Mouse (Mus musculus): ENCODE data around the gene Abcc8. TPM values are rescaled to one million over a fixed set of nuclear protein-coding genes. Genes with fewer than 3 reads are reported as not detected.
"Not testable (repeated sequence)": the region's sequence is repeated elsewhere in the genome, so short reads cannot be mapped to it uniquely, and the experiment has no call there.

Gene Abcc8
- polyA plus RNA-seq, 1 experiment from 2014 or later: 1.8 TPM

- ATAC-seq: no peak
- H3K4me2 ChIP-seq (replicated peaks; ENCODE audit: low read depth): no peak overlapping the region
- no peak overlapping the region for H3K9ac ChIP-seq (ENCODE audit: low read depth, low read length)
- H3K4me1 ChIP-seq (replicated peaks; ENCODE audit: control insufficient read depth, insufficient read depth, low read length): peaks cover 5% of the 10 kb centered on the region; the same call in 1 of the 2 replicates
- H3K27ac ChIP-seq (ENCODE audit: low read depth, low read length): no peak overlapping the region
- H3K27me3 ChIP-seq (replicated peaks; ENCODE audit: control insufficient read depth, insufficient read depth, low read length): peaks cover 19% of the 10 kb centered on the region
- no peaks in the 10 kb centered on the region for H3K9me3 ChIP-seq (ENCODE audit: control insufficient read depth)
- no peak overlapping the region for H3K4me3 ChIP-seq (ENCODE audit: low read depth, low read length)
- TF ChIP-seq CTCF (IDR thresholded peaks at IDR 0.05; ENCODE audit: low read depth): no peak
- H3K36me3 ChIP-seq (ENCODE audit: control insufficient read depth, insufficient read depth): no peaks in the 10 kb centered on the region
Observed at GRCm38 (mm10) chr7:46184232-46184631, 4.4 kb upstream of the Abcc8 start.

DNA sequence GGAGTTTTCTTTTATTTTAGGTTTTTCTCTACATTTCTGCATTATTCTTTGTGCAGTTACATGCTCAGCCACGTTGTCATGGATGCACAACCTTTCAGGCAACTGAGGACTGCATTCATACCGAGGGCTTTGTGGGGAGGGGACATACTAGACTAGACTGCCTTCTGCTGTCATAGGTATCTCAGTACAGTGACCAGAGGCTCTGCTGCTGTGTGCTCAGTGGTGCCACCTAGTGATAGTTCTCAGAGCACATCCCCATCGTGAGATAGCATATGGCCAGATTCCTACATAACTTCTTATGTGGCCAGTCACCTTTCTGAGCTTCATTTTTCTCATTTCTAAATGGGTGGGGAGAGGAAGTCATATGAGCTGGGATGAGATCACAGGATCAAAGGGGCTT is 1.8 kb upstream of the Abcc8 start:
- 1% methylated on average over 3 of the region's 3 CpGs for WGBS
- Histone ChIP-seq H3K4me2 (replicated peaks; ENCODE audit: low read depth) (no peak overlapping the region), H3K27me3 (replicated peaks; ENCODE audit: control insufficient read depth, insufficient read depth, low read length) (peaks cover 31% of the 10 kb centered on the region), H3K4me3 (ENCODE audit: low read depth, low read length) (no peak overlapping the region), H3K9me3 (ENCODE audit: control insufficient read depth) (no peaks in the 10 kb centered on the region), H3K36me3 (ENCODE audit: control insufficient read depth, insufficient read depth) (no peaks in the 10 kb centered on the region), H3K4me1 (replicated peaks; ENCODE audit: control insufficient read depth, insufficient read depth, low read length) (peaks cover 5% of the 10 kb centered on the region; the same call in 1 of the 2 replicates), H3K27ac (ENCODE audit: low read depth, low read length) (no peak overlapping the region), H3K9ac (ENCODE audit: low read depth, low read length) (no peak overlapping the region)
- TF ChIP-seq CTCF (IDR thresholded peaks at IDR 0.05; ENCODE audit: low read depth): peak; percentile 96
- ATAC-seq: no peak

GRCm38 (mm10) chr7:46168980-46169379 is 10.9 kb downstream of the Abcc8 start:
- not testable (repeated sequence) for H3K4me1 ChIP-seq (replicated peaks; ENCODE audit: control insufficient read depth, insufficient read depth, low read length); H3K27me3 ChIP-seq (replicated peaks; ENCODE audit: control insufficient read depth, insufficient read depth, low read length); H3K4me3 ChIP-seq (ENCODE audit: low read depth, low read length); H3K9ac ChIP-seq (ENCODE audit: low read depth, low read length); H3K27ac ChIP-seq (ENCODE audit: low read depth, low read length); H3K9me3 ChIP-seq (ENCODE audit: control insufficient read depth); H3K36me3 ChIP-seq (ENCODE audit: control insufficient read depth, insufficient read depth)
- WGBS: 52% methylated on average over 1 of the region's 1 CpGs
- ATAC-seq: peak; percentile 76
- 0 out of 2 replicates have a peak overlapping the region, but pooled peaks have one; percentile 21 for H3K4me2 ChIP-seq (replicated peaks; ENCODE audit: low read depth)

DNA sequence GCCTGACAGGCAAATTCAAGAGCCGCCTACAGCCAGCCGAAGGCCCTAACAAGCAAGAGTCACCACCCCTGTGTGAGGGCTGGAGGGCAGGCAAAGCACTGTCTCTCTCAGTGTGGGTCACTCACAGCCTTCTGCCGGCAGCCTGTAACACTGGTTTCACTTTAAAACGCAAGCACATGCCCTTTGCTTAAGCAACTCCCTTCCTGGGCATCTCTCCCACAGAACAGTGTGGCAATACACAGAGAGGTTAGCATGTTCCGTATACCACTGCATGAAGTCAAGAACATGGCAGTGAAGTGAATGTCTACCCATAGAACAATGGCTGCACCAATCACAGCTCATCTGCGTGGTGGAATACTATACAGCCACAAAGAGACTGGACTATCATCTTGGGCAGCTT is 11.4 kb downstream of the Abcc8 start:
- 94% methylated on average over 6 of the region's 6 CpGs for WGBS
- no peak for TF ChIP-seq CTCF (IDR thresholded peaks at IDR 0.05; ENCODE audit: low read depth)
- Histone ChIP-seq H3K27ac (ENCODE audit: low read depth, low read length) (no peak overlapping the region), H3K36me3 (ENCODE audit: control insufficient read depth, insufficient read depth) (no peaks in the 10 kb centered on the region), H3K9me3 (ENCODE audit: control insufficient read depth) (no peaks in the 10 kb centered on the region), H3K4me1 (replicated peaks; ENCODE audit: control insufficient read depth, insufficient read depth, low read length) (no peaks in the 10 kb centered on the region), H3K9ac (ENCODE audit: low read depth, low read length) (no peak overlapping the region), H3K4me3 (ENCODE audit: low read depth, low read length) (no peak overlapping the region), H3K4me2 (replicated peaks; ENCODE audit: low read depth) (no peak overlapping the region), H3K27me3 (replicated peaks; ENCODE audit: control insufficient read depth, insufficient read depth, low read length) (no peaks in the 10 kb centered on the region)
- ATAC-seq: no peak

DNA sequence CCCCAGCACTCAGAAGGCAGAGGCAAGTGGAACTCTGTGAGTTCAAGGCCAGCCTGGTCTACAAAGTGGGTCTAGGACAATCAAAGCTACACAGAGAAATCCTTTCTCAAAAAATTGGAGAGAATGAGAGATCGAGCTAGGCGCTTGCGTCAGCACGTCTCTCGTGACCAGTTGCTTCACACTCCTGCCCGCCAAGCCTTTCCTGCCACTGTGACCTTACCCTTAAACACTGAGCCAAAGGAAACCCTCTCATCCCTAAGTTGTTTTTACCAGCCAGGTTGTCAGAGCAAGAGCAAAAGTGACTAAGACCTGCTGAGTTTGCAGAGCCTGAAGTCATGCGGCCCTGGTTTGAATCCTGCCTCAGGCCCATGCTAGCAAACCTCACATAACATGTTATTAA is 11.9 kb downstream of the Abcc8 start:
- no peak for ATAC-seq
- Histone ChIP-seq H3K27me3 (replicated peaks; ENCODE audit: control insufficient read depth, insufficient read depth, low read length) (no peaks in the 10 kb centered on the region), H3K27ac (ENCODE audit: low read depth, low read length) (no peak overlapping the region), H3K9me3 (ENCODE audit: control insufficient read depth) (no peaks in the 10 kb centered on the region), H3K4me2 (replicated peaks; ENCODE audit: low read depth) (no peak overlapping the region), H3K36me3 (ENCODE audit: control insufficient read depth, insufficient read depth) (no peaks in the 10 kb centered on the region), H3K9ac (ENCODE audit: low read depth, low read length) (no peak overlapping the region), H3K4me3 (ENCODE audit: low read depth, low read length) (no peak overlapping the region), H3K4me1 (replicated peaks; ENCODE audit: control insufficient read depth, insufficient read depth, low read length) (no peaks in the 10 kb centered on the region)
- no peak for TF ChIP-seq CTCF (IDR thresholded peaks at IDR 0.05; ENCODE audit: low read depth)
- WGBS: 93% methylated on average over 7 of the region's 7 CpGs

DNA sequence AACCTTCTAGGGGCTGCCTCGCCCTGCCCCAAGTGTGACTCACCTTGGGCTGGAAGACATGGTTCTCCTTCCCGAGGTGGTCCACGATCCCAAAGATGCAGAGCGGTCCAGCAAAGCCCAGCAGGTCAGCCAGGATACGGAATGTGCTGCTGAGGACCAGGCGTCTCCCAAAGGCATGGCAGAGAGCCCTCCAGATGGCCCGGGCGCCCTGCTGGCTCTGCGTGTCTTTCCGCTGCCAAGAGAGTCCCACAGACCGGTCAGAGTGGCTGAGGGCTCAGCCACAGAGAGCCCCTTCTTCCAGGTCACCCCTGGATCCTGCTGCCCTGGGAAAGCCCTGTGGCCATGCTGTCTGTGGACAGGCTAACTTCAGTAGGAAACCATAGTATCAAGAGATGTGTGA is 14.0 kb downstream of the Abcc8 start:
- WGBS: 92% methylated on average over 11 of the region's 11 CpGs
- Histone ChIP-seq H3K9me3 (ENCODE audit: control insufficient read depth) (no peaks in the 10 kb centered on the region), H3K27me3 (replicated peaks; ENCODE audit: control insufficient read depth, insufficient read depth, low read length) (no peaks in the 10 kb centered on the region), H3K4me3 (ENCODE audit: low read depth, low read length) (no peak overlapping the region), H3K27ac (ENCODE audit: low read depth, low read length) (no peak overlapping the region), H3K4me2 (replicated peaks; ENCODE audit: low read depth) (no peak overlapping the region), H3K36me3 (ENCODE audit: control insufficient read depth, insufficient read depth) (no peaks in the 10 kb centered on the region), H3K9ac (ENCODE audit: low read depth, low read length) (no peak overlapping the region), H3K4me1 (replicated peaks; ENCODE audit: control insufficient read depth, insufficient read depth, low read length) (no peaks in the 10 kb centered on the region)
- TF ChIP-seq CTCF (IDR thresholded peaks at IDR 0.05; ENCODE audit: low read depth): no peak
- ATAC-seq: no peak

GRCm38 (mm10) chr7:46162731-46163130 is 17.1 kb downstream of the Abcc8 start:
- 63% methylated on average over 5 of the region's 5 CpGs for WGBS
- no peak overlapping the region for H3K4me2 ChIP-seq (replicated peaks; ENCODE audit: low read depth)
- H3K4me1 ChIP-seq (replicated peaks; ENCODE audit: control insufficient read depth, insufficient read depth, low read length): no peaks in the 10 kb centered on the region
- no peak for ATAC-seq
- H3K27ac ChIP-seq (ENCODE audit: low read depth, low read length): no peak overlapping the region
- no peak for TF ChIP-seq CTCF (IDR thresholded peaks at IDR 0.05; ENCODE audit: low read depth)
- H3K9ac ChIP-seq (ENCODE audit: low read depth, low read length): no peak overlapping the region
- no peak overlapping the region for H3K4me3 ChIP-seq (ENCODE audit: low read depth, low read length)
- H3K36me3 ChIP-seq (ENCODE audit: control insufficient read depth, insufficient read depth): no peaks in the 10 kb centered on the region
- no peaks in the 10 kb centered on the region for H3K27me3 ChIP-seq (replicated peaks; ENCODE audit: control insufficient read depth, insufficient read depth, low read length)
- H3K9me3 ChIP-seq (ENCODE audit: control insufficient read depth): no peaks in the 10 kb centered on the region

Measured in intestine, postnatal 0 days (tissue).